Mouse (Mus musculus) right cerebral cortex, adult 2 months (tissue): ENCODE measurements around the gene Gm11273.
"Not testable (repeated sequence)": the region's sequence is repeated elsewhere in the genome, so short reads cannot be mapped to it uniquely, and the experiment has no call there.

Experiments
- DNase-seq, 2 experiments: peaks; one replicate each; pipeline ENCODE4 v3.0.0; 2021 to 2022; ENCODE audit warnings: low spot score in 2 of 2

Gm11273 gene

DNA sequence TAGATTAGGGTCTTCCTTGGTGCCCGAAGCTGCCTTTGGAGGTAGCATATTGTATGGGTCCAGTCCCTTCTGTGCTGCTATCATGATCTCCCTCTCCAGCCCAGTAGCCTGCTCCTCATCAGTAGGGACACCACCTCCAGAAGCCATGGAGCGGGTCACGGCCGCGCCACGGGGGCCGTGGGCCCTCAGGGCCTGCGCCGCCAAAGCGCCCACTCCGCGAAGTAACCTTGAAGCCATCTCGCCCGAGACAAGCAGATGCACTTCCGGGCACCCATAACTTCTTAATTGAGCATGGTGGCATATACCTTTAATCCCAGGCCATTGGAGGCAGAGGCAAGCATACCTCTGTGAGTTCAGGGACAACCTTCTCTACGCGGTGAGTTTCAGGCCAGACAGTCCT, at the start of gene Gm11273:
Gene Gm11273 (minus strand): TSS at position 237 of the 400 bp plus-strand sequence.
- DNase-seq: not testable (repeated sequence)

DNA sequence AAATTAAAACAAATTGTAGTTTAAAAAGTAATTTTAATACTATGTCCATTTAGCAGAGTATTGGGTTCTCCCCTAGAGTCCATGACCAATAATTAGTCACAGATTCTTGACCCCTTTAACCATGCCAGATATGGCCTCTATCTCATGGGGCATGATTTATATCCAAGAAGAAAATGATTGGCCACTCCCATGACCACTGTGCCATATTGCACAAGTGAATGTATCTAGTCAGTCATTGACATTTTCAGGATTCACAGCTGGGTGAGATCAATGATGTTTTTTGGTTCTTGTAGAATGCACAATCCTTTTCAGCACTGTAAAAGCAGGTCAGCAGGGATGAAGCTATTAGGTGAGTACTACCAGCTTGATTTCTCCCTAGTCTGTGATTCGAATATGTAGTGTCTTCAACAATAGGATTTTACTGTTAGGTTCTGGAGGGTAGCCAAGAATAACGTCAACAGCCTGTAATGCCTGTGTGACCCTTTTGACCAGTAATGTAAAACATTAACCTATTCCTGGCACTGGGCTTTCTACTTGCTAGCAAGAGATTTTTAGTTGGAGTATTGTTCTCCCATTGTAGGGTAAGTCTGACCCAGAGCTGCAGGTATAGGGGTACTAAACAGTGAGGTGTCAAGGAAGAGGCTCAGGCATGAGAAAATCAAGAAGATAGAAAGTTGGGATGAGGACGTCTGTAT, 49.3 kb upstream of the Gm11273 start:
- DNase-seq: no peak

GRCm38 (mm10) chr13:21549487-21549886, 48.3 kb upstream of the Gm11273 start:
- DNase-seq: no peak

GRCm38 (mm10) chr13:21542708-21543107, 41.5 kb upstream of the Gm11273 start, which contains the start of gene Olfr1366:
TSS of gene Olfr1366 (minus strand) at chr13:21542808.
- DNase-seq: no peak

DNA sequence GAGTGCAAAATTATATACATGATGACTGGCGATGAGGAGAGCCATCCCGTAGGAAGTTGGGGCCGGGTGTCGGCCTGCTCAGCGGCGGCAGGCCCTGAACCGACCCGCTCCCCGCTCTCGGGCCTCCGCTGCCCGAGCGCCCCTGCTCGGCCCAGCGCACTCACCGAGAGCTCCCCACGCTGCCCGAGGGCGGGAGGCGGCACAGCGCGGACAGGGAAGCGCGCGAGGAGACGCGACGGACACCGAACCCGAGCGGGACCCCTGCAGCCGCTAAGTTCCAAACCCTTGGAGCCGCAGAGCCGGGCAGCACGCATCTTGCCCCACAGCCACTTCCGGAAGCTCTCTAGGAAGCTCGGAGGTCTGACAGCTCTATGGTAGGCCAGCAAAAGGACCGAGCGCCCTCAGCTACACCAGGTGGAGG, 29.6 kb upstream of the Gm11273 start, which contains the start of gene Zkscan8:
Gene Zkscan8 (minus strand): TSS at position 340 of the 421 bp plus-strand sequence.
- DNase-seq: peak; percentile 88 to 89

GRCm38 (mm10) chr13:21530136-21530535, 28.9 kb upstream of the Gm11273 start:
- DNase-seq: no peak

DNA sequence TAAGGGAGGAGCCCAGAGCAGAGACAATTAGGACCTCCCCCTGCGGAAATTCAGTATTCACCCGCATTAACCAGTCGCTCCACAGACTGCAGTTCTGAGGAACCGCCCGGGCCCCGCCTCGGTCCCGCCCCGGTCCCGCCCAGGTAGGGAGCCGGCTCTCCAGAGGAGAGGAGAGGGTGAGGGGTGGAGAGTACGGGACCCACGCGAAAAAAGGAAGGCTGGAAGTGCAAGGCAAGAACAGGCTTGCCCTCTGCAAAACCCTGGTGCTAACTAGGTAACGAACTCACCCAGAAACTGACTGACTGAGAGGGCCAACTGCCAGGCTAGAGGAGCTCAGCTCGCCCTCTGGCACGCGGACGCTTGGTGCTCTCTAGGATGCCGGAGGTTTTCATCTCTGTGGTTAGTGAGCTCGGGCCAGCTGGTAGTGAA, 5.0 kb upstream of the Gm11273 start:
- DNase-seq: peak; percentile 78

DNA sequence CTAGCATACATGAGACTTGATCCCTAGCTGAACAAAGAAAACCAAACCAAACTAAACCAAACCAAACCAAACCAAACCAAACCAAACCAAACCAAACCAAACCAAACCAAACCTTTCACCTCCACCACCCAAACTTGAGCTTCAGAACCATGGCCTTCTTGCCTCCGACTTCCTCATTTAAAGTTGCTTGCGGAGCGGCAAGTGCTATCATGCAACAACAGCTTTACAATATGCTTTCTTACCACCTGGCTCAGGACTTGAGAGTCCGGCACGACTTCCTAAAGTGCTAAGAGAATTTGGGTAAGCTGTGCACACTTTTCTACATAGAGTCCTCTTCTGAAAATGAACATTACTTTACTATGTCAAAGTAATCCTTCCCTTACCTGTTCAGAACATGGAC, 1.1 kb upstream of the Gm11273 start:
- DNase-seq: no peak

DNA sequence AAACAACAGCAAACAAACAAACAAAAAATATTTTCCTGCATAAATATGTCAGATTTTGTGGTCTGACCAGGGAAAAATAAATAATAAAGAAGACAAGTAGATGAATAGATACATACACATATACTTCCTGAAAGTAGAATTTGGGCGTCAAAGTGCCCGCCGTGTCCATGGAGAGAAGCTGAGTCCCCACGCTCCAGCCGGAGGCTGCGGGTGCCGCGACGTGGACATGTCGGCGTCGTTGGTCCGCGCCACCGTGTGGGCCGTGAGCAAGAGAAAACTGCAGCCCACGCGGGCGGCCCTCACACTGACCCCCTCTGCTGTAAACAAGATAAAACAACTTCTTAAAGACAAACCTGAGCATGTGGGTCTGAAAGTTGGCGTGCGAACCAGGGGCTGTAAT, 6.1 kb downstream of the Gm11273 start, which contains the start of gene AK157302:
Gene AK157302 (plus strand): TSS at position 144 of the 400 bp plus-strand sequence.
- DNase-seq: no peak

DNA sequence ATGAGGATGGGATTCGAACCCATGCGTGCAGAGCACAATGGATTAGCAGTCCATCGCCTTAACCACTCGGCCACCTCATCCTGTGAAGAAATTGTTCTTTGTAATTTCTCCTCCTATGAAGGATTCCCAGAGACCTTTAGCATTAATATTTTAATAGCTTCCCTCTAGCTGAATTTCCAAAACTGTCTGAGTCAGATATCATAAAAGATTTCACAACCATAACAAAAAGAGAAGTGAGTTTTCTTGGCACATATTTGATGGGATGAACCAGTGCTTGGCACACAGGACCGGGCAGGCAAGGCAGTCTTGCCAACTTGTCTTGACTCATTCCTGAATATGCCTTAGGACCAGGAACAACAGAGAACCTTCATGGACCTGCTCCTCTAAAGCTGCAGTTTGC, 8.4 kb downstream of the Gm11273 start:
- no peak for DNase-seq

GRCm38 (mm10) chr13:21486881-21487280, 14.3 kb downstream of the Gm11273 start:
- no peak for DNase-seq

DNA sequence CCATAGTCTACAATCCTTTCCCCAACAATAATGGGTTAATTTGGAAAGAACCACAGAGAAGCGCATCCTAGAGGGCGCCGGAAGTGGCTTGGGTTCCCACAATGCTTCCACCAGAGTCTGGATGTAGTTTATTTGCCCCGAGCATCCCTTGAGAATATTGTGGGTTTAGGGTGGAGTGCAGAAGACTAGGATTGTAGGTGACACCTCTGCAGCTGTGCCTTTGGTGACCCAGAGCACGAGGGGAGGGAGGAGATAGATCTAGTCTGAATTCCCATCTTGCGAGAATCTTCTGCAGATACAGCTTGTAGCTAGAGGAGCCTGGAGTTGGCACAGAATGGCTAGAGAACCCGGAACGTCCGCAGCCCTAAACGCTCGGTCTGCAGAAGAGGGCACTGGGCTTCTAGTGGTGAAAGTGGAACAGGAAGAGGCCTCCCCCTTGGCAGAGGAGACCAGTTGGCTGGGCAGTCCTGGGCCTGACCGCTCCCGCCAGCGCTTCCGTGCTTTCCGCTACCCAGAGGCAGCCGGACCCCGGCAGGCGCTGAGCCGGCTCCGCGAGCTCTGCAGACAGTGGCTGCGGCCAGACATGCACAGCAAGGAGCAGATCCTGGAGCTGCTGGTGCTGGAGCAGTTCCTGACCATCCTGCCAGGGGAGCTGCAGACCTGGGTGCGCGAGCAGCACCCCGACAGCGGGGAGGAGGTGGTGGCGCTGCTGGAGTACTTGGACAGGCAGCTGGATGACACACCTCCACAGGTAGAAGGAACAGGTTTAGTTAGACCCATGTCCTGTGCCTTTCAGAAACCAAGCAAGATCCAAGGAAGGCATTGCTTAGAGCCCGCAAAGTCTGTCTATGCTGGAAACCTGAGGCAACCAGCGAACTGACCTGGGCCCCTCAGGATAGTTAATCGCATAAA, 22.2 kb downstream of the Gm11273 start, which contains the start of the genes Zkscan4 and Gm10065:
Gene Zkscan4 (plus strand): TSS at position 149 of the 912 bp plus-strand sequence.
Gene Gm10065 (minus strand): TSS at position 683 of the 912 bp plus-strand sequence.
- peak; percentile 82 to 85 for DNase-seq

DNA sequence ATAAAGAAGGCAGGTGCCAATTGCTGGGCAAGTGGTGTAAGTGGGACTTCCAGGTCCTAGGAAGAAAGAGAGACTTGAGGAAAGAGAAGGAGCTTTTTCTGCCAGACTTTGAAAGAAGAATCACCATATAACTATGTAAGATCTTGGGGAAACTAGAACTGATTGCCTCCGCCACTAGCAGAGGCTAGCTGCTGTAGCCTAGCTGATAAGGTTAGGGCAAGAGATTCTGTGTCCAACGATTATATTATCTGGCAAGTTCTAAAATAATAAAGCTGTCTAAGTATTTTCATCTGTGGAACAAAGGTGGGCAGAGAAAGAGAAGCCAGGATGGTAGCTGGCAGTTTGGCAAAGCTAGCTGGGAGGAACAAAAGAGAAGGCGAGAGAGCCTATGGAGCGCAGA, 28.8 kb downstream of the Gm11273 start:
- no peak for DNase-seq

DNA sequence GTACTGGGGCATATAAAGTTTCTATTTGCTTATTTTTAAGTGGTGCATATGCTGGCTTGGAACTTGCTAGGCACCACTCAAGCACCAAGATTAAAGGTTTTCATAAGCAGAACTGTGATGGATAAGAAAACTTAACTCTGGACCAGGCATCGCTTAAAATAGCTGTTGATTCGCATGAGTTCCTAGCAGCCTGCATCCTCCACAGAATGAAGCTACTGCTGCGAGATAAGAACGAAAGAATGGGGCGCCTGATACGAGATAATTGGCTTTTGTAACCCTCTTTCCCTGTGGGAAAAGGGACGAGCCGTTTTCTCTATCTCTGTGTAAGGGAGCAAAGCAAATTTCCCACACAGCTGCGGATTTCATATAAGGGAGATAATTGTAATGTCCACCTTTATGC, 32.1 kb downstream of the Gm11273 start:
- DNase-seq: no peak

DNA sequence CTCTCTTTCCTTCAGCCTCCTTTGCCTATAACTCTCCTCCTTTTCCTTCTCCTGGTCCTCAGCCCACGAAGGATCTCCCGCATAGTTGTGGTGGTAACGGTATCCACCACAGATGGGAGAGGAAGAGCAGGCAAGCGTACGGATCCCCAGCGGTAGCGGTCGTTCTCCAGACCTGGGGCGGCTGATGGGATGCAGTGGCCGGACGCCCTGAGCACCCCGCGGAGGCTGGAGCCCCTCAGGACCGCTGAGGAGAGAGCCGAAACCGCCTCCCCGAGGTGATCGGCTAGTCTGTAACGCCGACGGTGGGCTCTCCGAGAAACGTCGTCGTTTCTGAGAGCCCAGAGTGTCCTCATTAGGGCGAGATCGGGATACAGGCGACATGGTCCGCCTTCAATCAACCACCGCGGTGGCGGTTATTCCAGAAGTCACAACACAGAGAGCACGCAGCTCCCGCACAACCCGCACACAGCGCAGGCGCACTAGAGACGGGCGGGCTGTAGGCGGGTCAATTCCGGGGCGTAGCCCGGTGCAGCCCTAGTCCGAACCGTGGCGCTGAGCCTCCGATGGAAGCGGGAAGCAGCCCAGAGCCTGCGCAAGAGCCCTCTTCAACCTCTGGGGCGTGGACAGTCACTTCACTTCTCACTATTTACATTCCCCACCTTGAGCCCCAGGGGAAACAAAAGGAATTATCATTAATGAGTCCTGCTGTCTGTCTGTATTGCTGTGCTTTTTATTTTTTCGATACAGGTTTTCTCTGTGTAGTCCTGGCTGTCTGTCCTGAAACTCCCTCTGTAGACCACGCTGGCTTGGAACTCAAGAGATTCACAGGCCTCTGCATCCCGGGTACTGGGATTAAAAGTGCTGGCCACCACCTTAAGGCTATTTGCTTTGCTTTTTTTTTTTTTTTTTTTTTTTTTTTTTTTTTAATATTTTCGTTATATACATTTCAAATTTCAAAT, 32.9 kb downstream of the Gm11273 start, which contains the start of gene Nkapl:
Gene Nkapl (minus strand): TSS at position 449 of the 959 bp plus-strand sequence.
- DNase-seq: peak; percentile 73 to 75

DNA sequence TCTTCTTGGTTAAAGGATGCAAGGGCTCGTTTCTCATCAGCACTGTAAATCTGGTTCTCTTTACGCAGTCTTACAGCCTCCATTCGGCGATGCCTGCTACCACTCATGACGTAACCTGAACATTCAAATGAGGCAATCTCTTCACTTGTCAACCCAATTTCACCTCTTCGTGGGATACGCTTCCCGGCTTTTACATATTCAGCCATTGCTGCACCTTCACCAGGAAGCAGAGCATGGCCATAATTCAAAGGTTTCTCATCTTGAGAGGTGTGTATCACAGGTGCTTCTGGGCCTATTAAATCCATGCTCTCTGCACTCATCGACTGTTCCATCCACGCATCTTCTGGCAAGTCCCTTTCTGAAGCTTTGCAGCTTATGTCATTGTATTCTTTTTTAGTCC, 33.9 kb downstream of the Gm11273 start:
- no peak for DNase-seq

- DNase-seq: not testable (repeated sequence)
These were observed 38.7 kb downstream of the Gm11273 start for GRCm38 (mm10) chr13:21462516-21462915.

DNA sequence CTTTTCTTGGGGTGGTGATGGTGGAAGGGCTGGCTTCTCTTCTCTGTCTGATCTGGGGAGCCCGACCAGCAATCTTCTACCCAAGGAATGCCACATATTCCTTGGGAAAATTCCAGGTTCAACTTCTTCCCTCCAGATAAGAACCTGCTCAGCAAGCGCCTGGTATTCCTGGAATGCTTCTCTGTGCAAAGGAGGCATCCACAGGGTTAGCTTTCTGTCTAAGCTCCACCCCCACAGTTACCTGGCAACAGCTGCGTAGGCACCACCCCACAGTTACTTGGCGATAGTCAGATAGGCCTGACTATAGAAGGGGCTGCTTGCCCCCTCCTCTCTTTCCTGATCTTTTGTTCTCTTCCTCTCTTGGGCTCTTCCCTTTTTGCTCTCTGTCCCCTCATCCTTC, 44.9 kb downstream of the Gm11273 start:
- no peak for DNase-seq

DNA sequence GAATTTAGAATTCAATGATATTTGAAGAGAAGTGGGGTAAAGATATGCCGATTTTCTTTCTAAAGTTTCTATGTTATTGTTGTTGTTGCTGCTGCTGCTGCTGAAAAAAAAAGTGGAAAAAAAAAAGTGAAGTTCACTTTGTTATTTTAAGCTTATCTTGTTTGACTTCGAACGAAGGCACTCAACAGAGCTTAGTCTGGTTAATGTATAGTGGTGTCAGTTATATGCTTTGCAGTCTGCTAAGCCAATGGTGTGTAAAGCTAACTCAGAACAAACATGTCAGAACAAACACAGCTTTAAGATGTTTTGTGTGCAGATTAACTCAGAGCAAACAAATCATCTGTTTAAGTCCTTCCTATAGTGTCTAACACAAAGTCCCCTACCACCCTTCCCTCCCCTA, 47.1 kb downstream of the Gm11273 start:
- DNase-seq: no peak

DNA sequence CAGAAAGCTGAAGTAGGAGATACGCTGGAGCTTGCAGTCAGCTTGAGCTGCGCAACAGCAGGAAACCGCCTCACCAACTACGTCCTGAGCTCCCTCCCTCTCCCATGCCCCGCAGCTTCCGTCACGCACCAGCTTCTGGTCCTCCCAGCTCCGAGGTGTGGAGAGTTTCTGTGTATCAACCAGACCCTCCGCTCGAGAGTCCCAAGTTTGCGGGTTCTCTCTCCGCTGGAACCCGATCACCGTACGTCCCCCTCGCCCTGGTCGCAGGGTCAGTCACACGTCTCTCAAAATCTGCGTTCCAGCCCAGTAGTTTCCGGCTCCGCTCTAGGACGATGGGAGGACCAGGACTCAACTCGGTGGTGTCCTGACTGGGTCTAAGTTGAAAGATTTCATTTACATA, 47.8 kb downstream of the Gm11273 start, which contains the start of gene Zscan26:
Gene Zscan26 (minus strand): TSS at position 282 of the 400 bp plus-strand sequence.
- peak; percentile 88 to 91 for DNase-seq

GRCm38 (mm10) chr13:21453042-21453441, 48.2 kb downstream of the Gm11273 start:
- DNase-seq: peak in 1 of 2 experiments; percentile 10
